Mouse (Mus musculus) embryonic fibroblast, embryonic 13.5 days (primary cell): ENCODE results near the gene 4930539E08Rik. TPM values are rescaled to one million over a fixed set of nuclear protein-coding genes. Genes with fewer than 3 reads are reported as not detected.

ENCODE experiments used
- H3K27ac ChIP-seq: 2 replicates; pipeline ENCODE4 v1.5.1; 2012; ENCODE audit warnings: low read length, control low read depth, inconsistent platforms; ENCODE audit not compliant: insufficient read depth
- H3K4me1 ChIP-seq: 2 replicates; pipeline ENCODE4 v1.6.1; 2011; ENCODE audit warnings: low read length; ENCODE audit not compliant: control insufficient read depth, insufficient read depth
- H3K4me3 ChIP-seq: 2 replicates; pipeline ENCODE4 v1.5.1; 2011; ENCODE audit warnings: mild to moderate bottlenecking, control low read depth, low read length; ENCODE audit not compliant: insufficient read depth
- CTCF ChIP-seq: IDR thresholded peaks from 2 replicates; pipeline ENCODE4 v1.5.1; 2011; ENCODE audit warnings: mild to moderate bottlenecking, control low read depth, low read length, moderate library complexity, borderline replicate concordance; ENCODE audit not compliant: insufficient read depth
- POLR2A ChIP-seq: IDR thresholded peaks from 2 replicates; pipeline ENCODE4 v1.6.1; 2011; ENCODE audit warnings: low read depth, mild to moderate bottlenecking, control low read depth, low read length, moderate library complexity
- polyA plus RNA-seq: library from polyadenylated mRNA; stranded (reverse); fragments of >200 nt; gene quantifications from 2 replicates; pipeline ENCODE4 v1.2.4, GENCODE M21; 2011; ENCODE audit warnings: low read depth; ENCODE audit not compliant: missing spikeins, insufficient read length

The 4930539E08Rik gene
- polyA plus RNA-seq, 1 experiment, result not detected

- peak overlapping the region; percentile 70 for H3K27ac ChIP-seq
- TF ChIP-seq CTCF (peak; percentile 32; the same call in 1 of the 2 replicates), POLR2A (no peak; the same call in 1 of the 2 replicates)
- H3K4me3 ChIP-seq, result no peak overlapping the region
- peaks cover 5% of the 10 kb centered on the region; the same call in 1 of the 2 replicates for H3K4me1 ChIP-seq
Measured at GRCm38 (mm10) chr17:28930392-28931074, 15.4 kb upstream of the 4930539E08Rik start.

GRCm38 (mm10) chr17:28929369-28929768 lies 14.2 kb upstream of the 4930539E08Rik start:
- Histone ChIP-seq H3K27ac (no peak overlapping the region), H3K4me3 (no peak overlapping the region), H3K4me1 (peaks cover 5% of the 10 kb centered on the region)
- TF ChIP-seq POLR2A, result no peak
- TF ChIP-seq CTCF, result no peak

- Histone ChIP-seq H3K27ac (no peak overlapping the region), H3K4me3 (no peak overlapping the region), H3K4me1 (peaks cover 5% of the 10 kb centered on the region)
- TF ChIP-seq CTCF (no peak), POLR2A (no peak)
Measured at GRCm38 (mm10) chr17:28928004-28928403, 12.9 kb upstream of the 4930539E08Rik start.

GRCm38 (mm10) chr17:28926866-28927635 lies 11.9 kb upstream of the 4930539E08Rik start:
- Histone ChIP-seq H3K4me1 (peaks cover 5% of the 10 kb centered on the region), H3K4me3 (no peak overlapping the region), H3K27ac (no peak overlapping the region)
- TF ChIP-seq CTCF (peak; percentile 62; the same call in 1 of the 2 replicates), POLR2A (no peak)

- peak; percentile 40; the same call in 1 of the 2 replicates for TF ChIP-seq CTCF
- no peak for TF ChIP-seq POLR2A
- H3K4me1 ChIP-seq, result peaks cover 2% of the 10 kb centered on the region; the same call in 1 of the 2 replicates
- H3K27ac ChIP-seq, result no peak overlapping the region
- H3K4me3 ChIP-seq, result no peak overlapping the region
Measured at GRCm38 (mm10) chr17:28926380-28926779, 11.3 kb upstream of the 4930539E08Rik start.

- TF ChIP-seq CTCF (no peak), POLR2A (no peak)
- Histone ChIP-seq H3K27ac (no peak overlapping the region), H3K4me1 (no peaks in the 10 kb centered on the region; the same call in 1 of the 2 replicates), H3K4me3 (no peak overlapping the region)
Measured at GRCm38 (mm10) chr17:28924957-28925595, 10.0 kb upstream of the 4930539E08Rik start.

- Histone ChIP-seq H3K4me3 (no peak overlapping the region), H3K27ac (no peak overlapping the region), H3K4me1 (no peaks in the 10 kb centered on the region; the same call in 1 of the 2 replicates)
- no peak for TF ChIP-seq POLR2A
- no peak for TF ChIP-seq CTCF
Measured at GRCm38 (mm10) chr17:28922096-28922495, 7.0 kb upstream of the 4930539E08Rik start.

GRCm38 (mm10) chr17:28921086-28921485 lies 6.0 kb upstream of the 4930539E08Rik start:
- TF ChIP-seq CTCF (no peak), POLR2A (no peak)
- Histone ChIP-seq H3K27ac (no peak overlapping the region), H3K4me3 (no peak overlapping the region), H3K4me1 (no peaks in the 10 kb centered on the region; the same call in 1 of the 2 replicates)

GRCm38 (mm10) chr17:28916520-28916919 lies 1.4 kb upstream of the 4930539E08Rik start:
- H3K27ac ChIP-seq, result no peak overlapping the region
- TF ChIP-seq CTCF, result no peak
- no peak for TF ChIP-seq POLR2A
- H3K4me1 ChIP-seq, result no peaks in the 10 kb centered on the region; the same call in 1 of the 2 replicates
- no peak overlapping the region for H3K4me3 ChIP-seq

- TF ChIP-seq CTCF, result no peak
- no peak for TF ChIP-seq POLR2A
- no peaks in the 10 kb centered on the region; the same call in 1 of the 2 replicates for H3K4me1 ChIP-seq
- no peak overlapping the region for H3K4me3 ChIP-seq
- no peak overlapping the region for H3K27ac ChIP-seq
Measured at GRCm38 (mm10) chr17:28913940-28914339, 1.2 kb downstream of the 4930539E08Rik start.
